Mouse (Mus musculus): ENCODE measurements around the gene Rnf213. TPM values are rescaled to one million over a fixed set of nuclear protein-coding genes. Genes with fewer than 3 reads are reported as not detected.

The Rnf213 gene
- polyA plus RNA-seq, 1 experiment from 2014 or later = 3.1 TPM

DNA sequence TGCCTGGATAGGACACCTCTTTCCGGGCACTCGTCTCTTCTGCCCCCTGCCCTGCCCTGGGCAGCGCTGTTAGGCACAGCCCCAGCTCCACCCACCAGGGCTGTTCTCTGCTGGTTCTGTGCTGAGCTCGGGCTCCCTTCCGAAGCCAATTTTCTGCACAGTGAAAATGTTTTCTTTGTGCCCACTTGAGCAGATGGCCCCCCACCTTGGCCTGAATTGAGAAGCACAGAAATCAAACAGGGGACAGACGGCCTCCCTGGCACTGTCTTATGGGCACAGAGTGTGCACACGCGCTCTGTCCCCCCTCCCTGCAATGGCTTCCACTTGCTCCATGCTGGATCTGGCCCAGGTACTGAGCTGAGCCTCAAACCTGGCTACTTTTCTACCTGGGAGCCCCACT, 139.6 kb downstream of the Rnf213 start:
- Histone ChIP-seq H3K27me3 (ENCODE audit: control insufficient read depth, insufficient read depth, low read length) (no peaks in the 10 kb centered on the region), H3K27ac (replicated peaks; ENCODE audit: low read depth, low read length) (no peak overlapping the region), H3K9me3 (ENCODE audit: control insufficient read depth, low read length) (no peaks in the 10 kb centered on the region), H3K4me2 (ENCODE audit: low read depth, severe bottlenecking) (no peak overlapping the region), H3K36me3 (ENCODE audit: control insufficient read depth, insufficient read depth, low read length) (no peaks in the 10 kb centered on the region), H3K4me1 (ENCODE audit: control insufficient read depth, insufficient read depth, low read length) (no peaks in the 10 kb centered on the region), H3K9ac (ENCODE audit: low read length) (no peak overlapping the region), H3K4me3 (ENCODE audit: low read depth, low read length) (no peak overlapping the region)
- no peak for DNase-seq (ENCODE audit: low spot score)
- ATAC-seq (ENCODE audit: insufficient number of reproducible peaks, low FRiP score, low TSS enrichment, low read depth) = no peak
- WGBS = 81% methylated on average over 8 of the region's 8 CpGs

DNA sequence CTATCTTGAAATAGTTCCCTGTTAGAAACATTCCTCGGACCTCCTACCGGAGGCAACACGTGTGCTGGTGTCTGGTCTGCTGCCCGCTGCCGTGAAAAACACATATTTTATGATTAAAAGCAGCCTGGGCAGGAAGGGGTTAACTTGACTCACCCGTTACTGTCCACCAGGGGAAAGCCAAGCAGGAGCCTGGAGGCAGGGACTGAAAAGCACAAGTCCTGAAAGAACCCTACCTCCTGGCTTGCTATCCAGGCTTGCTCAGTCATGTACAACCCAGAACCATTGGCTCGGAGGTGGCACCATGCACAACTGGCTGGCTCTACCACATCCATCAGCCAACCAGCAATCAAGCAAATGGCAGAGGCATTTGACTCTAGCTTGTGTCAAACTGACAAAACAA, 140.8 kb downstream of the Rnf213 start:
- H3K9ac ChIP-seq (ENCODE audit: low read length) = no peak overlapping the region
- no peaks in the 10 kb centered on the region for H3K4me1 ChIP-seq (ENCODE audit: control insufficient read depth, insufficient read depth, low read length)
- 69% methylated on average over 7 of the region's 7 CpGs for WGBS
- no peaks in the 10 kb centered on the region for H3K9me3 ChIP-seq (ENCODE audit: control insufficient read depth, low read length)
- no peak for DNase-seq (ENCODE audit: low spot score)
- H3K4me3 ChIP-seq (ENCODE audit: low read depth, low read length) = no peak overlapping the region
- no peak overlapping the region for H3K4me2 ChIP-seq (ENCODE audit: low read depth, severe bottlenecking)
- ATAC-seq (ENCODE audit: insufficient number of reproducible peaks, low FRiP score, low TSS enrichment, low read depth) = no peak
- no peak overlapping the region for H3K27ac ChIP-seq (replicated peaks; ENCODE audit: low read depth, low read length)
- H3K36me3 ChIP-seq (ENCODE audit: control insufficient read depth, insufficient read depth, low read length) = no peaks in the 10 kb centered on the region
- no peaks in the 10 kb centered on the region for H3K27me3 ChIP-seq (ENCODE audit: control insufficient read depth, insufficient read depth, low read length)

MicroRNA genes within 50 kb of the gene (microRNA counts, 519-probe panel; counts per million panel counts)
- microRNA mmu-miR-1932 = not detected

Small RNA genes within 50 kb of the gene (microRNA-seq; reads per million reads assigned to microRNA genes)
- not detected for gene Mir1932

Other genes starting within 250 kb of the Rnf213 start
- 10.8 TPM in 2 replicates for gene Tbc1d16, start 164.6 kb upstream of the Rnf213 start, polyA plus RNA-seq (2014; fragmentation: Nextera tagmentation; extraction: Ambion mirVana)
- 8.9 and 10.8 TPM in 2 replicates for gene Ccdc40, start 164.5 kb upstream of the Rnf213 start, polyA plus RNA-seq (2014; fragmentation: Nextera tagmentation; extraction: Ambion mirVana)
- 16.5 and 17.9 TPM in 2 replicates for gene Gaa, start 125.2 kb upstream of the Rnf213 start, polyA plus RNA-seq (2014; fragmentation: Nextera tagmentation; extraction: Ambion mirVana)
- gene Eif4a3, start 93.0 kb upstream of the Rnf213 start, polyA plus RNA-seq (2014; fragmentation: Nextera tagmentation; extraction: Ambion mirVana) = 463 and 475 TPM in 2 replicates
- 0.17 and 0.18 TPM in 2 replicates for gene Card14, start 85.3 kb upstream of the Rnf213 start, polyA plus RNA-seq (2014; fragmentation: Nextera tagmentation; extraction: Ambion mirVana)
- gene Sgsh, start 37.6 kb upstream of the Rnf213 start, polyA plus RNA-seq (2014; fragmentation: Nextera tagmentation; extraction: Ambion mirVana) = 4.9 and 6.2 TPM in 2 replicates
- 7.3 and 7.4 TPM in 2 replicates for gene Slc26a11, start 37.5 kb upstream of the Rnf213 start, polyA plus RNA-seq (2014; fragmentation: Nextera tagmentation; extraction: Ambion mirVana)
- gene Endov, start 98.2 kb downstream of the Rnf213 start, polyA plus RNA-seq (2014; fragmentation: Nextera tagmentation; extraction: Ambion mirVana) = 16.5 and 17.8 TPM in 2 replicates
- gene Nptx1, start 154.7 kb downstream of the Rnf213 start, polyA plus RNA-seq (2014; fragmentation: Nextera tagmentation; extraction: Ambion mirVana) = 0.29 and 0.60 TPM in 2 replicates
- 13.8 and 16.2 TPM in 2 replicates for gene Rptor, start 209.8 kb downstream of the Rnf213 start, polyA plus RNA-seq (2014; fragmentation: Nextera tagmentation; extraction: Ambion mirVana)